Mouse (Mus musculus) WW6 (cell line): ENCODE measurements around the gene Gm8050.
"Not testable (repeated sequence)": the region's sequence is repeated elsewhere in the genome, so short reads cannot be mapped to it uniquely, and the experiment has no call there.

ENCODE experiments used
- DNase-seq: peaks from one replicate; pipeline ENCODE4 v3.0.0-alpha.2; 2013; ENCODE audit warnings: low read depth, low spot score

Gene Gm8050

DNA sequence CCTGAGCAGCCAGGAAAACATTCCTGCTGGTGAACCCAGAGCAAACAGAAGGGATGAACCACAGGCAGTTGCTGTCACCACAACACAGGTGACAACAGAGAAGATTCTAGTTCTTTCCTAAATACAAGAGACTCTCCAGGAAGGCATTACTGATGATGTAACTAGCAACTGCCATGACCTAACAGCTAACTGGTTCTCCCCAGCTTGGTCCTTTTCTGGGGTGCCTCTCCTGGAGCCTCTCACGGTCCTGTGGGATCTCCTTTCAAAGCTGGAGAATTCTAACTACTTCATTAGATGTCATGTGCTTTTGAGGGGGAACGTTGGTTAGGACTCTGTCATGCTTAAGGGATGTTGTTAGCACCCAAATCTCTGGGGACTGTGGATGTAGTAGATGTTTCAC lies at the start of gene Gm8050:
Gm8050 (minus strand) TSS at position 101 of the 400 bp plus-strand sequence.
- not testable (repeated sequence) for DNase-seq

DNA sequence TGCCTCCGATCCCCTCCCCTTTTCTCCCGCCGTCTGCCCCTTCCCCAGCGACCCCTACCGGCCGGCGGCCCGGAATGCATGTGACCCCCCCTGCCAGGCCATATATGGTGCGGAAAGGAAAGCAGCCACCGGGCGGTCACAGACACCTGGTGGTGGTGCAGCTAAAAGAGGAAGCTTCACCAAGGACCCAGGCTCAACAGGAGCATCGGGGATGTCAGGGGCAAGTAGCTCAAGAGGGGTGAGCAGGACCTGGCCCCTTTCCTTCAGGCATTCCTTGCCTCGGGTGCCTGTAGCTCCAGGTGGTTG lies 37.1 kb upstream of the Gm8050 start:
- not testable (repeated sequence) for DNase-seq

DNA sequence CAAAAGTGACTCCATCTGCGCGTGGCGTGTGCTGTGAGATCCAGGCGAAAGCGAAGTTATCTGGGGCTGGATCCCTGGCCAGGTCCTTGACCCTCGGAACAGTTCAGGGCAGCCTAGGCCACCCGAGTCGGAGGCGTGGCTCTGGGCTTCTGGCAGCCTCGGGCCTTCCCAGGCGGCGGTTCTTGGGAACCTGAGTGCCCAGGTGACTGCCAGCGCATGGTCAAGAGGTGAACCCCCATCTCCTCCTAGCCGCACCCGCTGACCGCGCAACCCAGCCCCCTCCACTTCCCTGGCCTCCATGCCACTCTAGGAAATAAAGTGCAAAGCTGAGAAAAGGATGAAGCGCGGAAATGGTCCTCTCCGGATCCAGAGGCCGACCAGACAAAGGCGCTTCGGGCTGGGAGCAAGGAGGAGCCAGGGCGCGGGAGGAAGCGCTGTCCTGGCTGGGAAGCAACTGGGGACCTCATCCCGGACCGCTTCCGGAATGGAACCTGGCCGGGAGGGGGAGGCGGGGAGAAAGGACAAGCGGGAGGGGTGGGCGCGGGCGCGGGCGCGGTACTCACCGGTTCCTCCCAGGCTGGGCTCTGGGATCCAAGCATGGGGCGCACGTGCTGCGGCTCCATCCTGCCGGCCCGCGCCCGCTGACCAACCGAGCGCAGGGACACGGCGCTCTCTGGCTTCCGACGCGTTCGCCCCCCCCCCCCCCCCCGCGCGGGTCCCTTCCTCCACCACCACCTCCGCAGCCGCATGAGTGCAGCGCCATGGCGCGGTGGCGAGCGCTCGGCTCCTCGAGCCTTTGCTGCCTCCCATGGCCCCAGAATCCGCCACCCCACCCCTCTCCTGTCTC lies 36.6 kb upstream of the Gm8050 start:
- not testable (repeated sequence) for DNase-seq

DNA sequence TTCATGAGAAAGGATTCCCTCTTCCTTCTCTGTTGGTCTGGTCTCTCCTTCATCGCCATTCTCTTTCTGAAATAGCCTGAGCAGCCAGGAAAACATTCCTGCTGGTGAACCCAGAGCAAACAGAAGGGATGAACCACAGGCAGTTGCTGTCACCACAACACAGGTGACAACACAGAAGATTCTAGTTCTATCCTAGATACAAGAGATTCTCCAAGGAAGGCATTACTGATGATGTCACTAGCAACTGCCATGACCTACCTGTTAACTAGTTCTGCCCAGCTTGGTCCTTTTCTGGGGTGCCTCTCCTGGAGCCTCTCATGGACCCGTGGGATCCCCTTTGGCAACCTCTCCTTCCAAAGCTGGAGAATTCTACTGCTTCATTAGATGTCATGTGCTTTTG lies 22.2 kb upstream of the Gm8050 start, which contains the start of gene Gm3636:
Gm3636 (minus strand) TSS at position 101 of the 400 bp plus-strand sequence.
- not testable (repeated sequence) for DNase-seq

DNA sequence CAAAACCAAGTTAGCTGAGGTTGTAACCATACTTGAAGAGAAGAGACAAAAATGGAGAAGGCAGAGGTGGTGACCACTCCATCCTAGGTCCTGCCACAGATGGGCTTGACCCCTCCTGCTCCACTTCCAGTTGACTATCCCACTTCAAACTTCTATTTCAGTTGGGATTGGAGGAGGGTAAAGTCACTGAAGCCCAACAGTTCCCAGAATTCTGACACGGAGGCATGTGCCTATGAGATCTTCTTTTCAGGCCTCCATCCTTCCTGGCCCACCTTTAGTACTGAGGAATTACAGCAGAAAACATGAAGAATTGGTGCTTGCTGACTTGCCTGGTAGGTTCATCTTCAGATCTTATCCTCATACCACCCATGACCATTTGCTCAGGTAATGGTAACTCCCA lies 36.0 kb downstream of the Gm8050 start, which contains the start of gene Gm10251:
Gm10251 (minus strand) TSS at position 101 of the 400 bp plus-strand sequence.
- not testable (repeated sequence) for DNase-seq
